Mouse (Mus musculus): ENCODE data around the gene Mars. TPM values are rescaled to one million over a fixed set of nuclear protein-coding genes. Genes with fewer than 3 reads are reported as not detected.
A peak's percentile ranks its signal among the peaks of the same experiment; 100 is the strongest.

Gene Mars
- polyA plus RNA-seq, 1 experiment from 2014 or later, result 249 TPM

GRCm38 (mm10) chr10:127293590-127294113 lies 17.9 kb downstream of the Mars start:
- H3K36me3 ChIP-seq (ENCODE audit: control insufficient read depth, insufficient read depth, low read length), result peaks cover 45% of the 10 kb centered on the region
- WGBS, result 90% methylated on average over 3 of the region's 3 CpGs
- H3K9ac ChIP-seq (ENCODE audit: low read depth, low read length), result no peak overlapping the region
- H3K27ac ChIP-seq (ENCODE audit: low read depth, low read length), result peak overlapping the region; percentile 99; the same call in 1 of the 2 replicates
- no peak for ATAC-seq (replicated peaks; ENCODE audit: low FRiP score)
- no peaks in the 10 kb centered on the region for H3K27me3 ChIP-seq (replicated peaks; ENCODE audit: control insufficient read depth, insufficient read depth, low read length)
- H3K4me3 ChIP-seq (ENCODE audit: low read depth, low read length), result no peak overlapping the region; the same call in 1 of the 2 replicates
- no peak overlapping the region; the same call in 1 of the 2 replicates for H3K4me2 ChIP-seq
- no peaks in the 10 kb centered on the region for H3K9me3 ChIP-seq (ENCODE audit: control insufficient read depth, low read length)
- peaks cover 28% of the 10 kb centered on the region for H3K4me1 ChIP-seq (replicated peaks; ENCODE audit: control insufficient read depth, insufficient read depth, low read length)
- DNase-seq (ENCODE audit: low spot score), result no peak

DNA sequence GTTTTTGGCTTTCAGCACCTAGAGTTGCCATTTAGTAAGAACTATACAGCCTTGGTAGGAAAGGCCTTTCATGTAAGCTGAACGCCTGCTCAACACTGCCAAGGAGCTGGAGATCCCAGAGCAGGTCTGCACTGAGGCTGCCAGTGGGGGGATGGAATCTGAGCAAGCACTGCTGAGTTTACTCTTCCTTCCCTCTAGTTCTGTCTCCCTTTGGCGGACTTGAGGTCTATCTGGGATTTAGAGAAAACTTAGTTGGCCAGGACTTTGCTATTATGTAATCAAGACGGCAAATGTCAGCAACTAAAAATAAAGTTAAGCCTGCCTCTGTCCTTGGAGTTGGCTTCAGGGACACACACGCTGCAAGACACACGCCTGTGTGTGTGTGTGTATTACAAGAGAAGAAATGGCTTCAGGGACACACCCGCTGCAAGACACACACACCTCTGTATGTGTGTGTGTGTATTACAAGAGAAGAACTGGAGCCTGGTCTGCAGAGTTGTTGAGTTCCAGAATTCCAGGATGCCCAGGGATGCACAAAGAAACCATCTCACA lies 18.5 kb downstream of the Mars start:
- Histone ChIP-seq H3K4me1 (replicated peaks; ENCODE audit: control insufficient read depth, insufficient read depth, low read length) (peaks cover 28% of the 10 kb centered on the region), H3K4me3 (ENCODE audit: low read depth, low read length) (peak overlapping the region; percentile 86), H3K36me3 (ENCODE audit: control insufficient read depth, insufficient read depth, low read length) (peaks cover 44% of the 10 kb centered on the region), H3K9ac (ENCODE audit: low read depth, low read length) (peak overlapping the region; percentile 49), H3K9me3 (ENCODE audit: control insufficient read depth, low read length) (no peaks in the 10 kb centered on the region), H3K27ac (ENCODE audit: low read depth, low read length) (peak overlapping the region; percentile 99), H3K4me2 (peak overlapping the region; percentile 98), H3K27me3 (replicated peaks; ENCODE audit: control insufficient read depth, insufficient read depth, low read length) (no peaks in the 10 kb centered on the region)
- ATAC-seq (replicated peaks; ENCODE audit: low FRiP score) (no peak), DNase-seq (ENCODE audit: low spot score) (no peak)
- 80% methylated on average over 6 of the region's 6 CpGs for WGBS

- peak overlapping the region; percentile 99 for H3K27ac ChIP-seq (ENCODE audit: low read depth, low read length)
Measured at GRCm38 (mm10) chr10:127291881-127292638, 19.5 kb downstream of the Mars start.

DNA sequence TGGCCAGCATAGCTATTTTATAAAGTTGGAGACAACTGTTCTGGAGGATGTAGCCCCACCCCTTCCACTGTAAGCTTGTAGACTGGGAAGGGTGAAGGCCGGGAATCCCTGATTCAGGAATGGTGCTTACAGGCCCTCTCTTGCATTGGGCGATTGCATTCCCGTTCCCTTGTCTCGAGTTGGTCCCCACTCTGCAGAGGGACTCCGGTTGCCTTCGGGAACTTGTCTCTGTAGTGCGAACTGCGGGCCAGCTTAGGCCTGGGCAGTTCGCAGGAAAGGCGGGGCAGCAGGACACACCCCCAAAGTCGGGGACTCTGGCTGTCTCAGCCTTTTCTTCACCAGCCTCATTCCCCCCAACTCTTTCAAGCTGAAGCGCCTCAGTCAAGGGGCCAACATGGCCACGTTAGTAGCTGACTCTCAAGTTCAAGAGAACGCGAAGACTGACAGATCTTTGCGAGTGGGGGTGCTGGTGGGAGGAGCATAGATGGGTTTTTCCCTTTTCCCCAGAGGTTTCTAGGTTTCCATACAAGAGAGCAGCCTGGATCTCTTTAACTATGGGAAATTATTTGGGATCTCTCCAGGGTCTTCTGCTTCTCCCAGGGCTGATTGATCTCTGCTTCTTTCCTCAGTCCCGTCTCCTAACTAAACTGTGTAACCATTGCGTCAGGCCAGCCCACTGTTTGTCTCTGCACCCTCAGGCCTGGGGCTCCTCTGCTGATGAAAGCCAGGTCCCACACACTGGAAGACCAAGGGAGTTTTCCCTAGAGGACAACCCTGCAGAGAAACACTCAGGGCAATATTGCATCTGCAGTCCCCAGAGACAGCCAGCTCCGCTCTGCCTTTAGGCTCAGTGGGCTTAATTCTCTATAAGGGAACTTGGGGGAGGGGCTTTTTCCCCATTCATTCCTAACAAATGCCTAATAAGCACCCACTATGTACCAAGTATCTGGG lies 20.4 kb downstream of the Mars start:
- H3K9ac ChIP-seq (ENCODE audit: low read depth, low read length), result peak overlapping the region; percentile 90
- no peaks in the 10 kb centered on the region for H3K9me3 ChIP-seq (ENCODE audit: control insufficient read depth, low read length)
- ATAC-seq (replicated peaks; ENCODE audit: low FRiP score) (peak; percentile 35), DNase-seq (ENCODE audit: low spot score) (peak; percentile 85)
- H3K4me2 ChIP-seq, result peak overlapping the region; percentile 98
- peaks cover 45% of the 10 kb centered on the region for H3K4me1 ChIP-seq (replicated peaks; ENCODE audit: control insufficient read depth, insufficient read depth, low read length)
- H3K36me3 ChIP-seq (ENCODE audit: control insufficient read depth, insufficient read depth, low read length), result peaks cover 40% of the 10 kb centered on the region
- H3K4me3 ChIP-seq (ENCODE audit: low read depth, low read length), result peak overlapping the region; percentile 86
- H3K27me3 ChIP-seq (replicated peaks; ENCODE audit: control insufficient read depth, insufficient read depth, low read length), result no peaks in the 10 kb centered on the region
- WGBS, result 4% methylated on average over 19 of the region's 19 CpGs
- H3K27ac ChIP-seq (ENCODE audit: low read depth, low read length), result peak overlapping the region; percentile 99

More at GRCm38 (mm10) chr10:127291881-127292638, 19.5 kb downstream of the Mars start:
- 15% methylated on average over 5 of the region's 5 CpGs for WGBS
- no peaks in the 10 kb centered on the region for H3K27me3 ChIP-seq (replicated peaks; ENCODE audit: control insufficient read depth, insufficient read depth, low read length)
- peaks cover 37% of the 10 kb centered on the region for H3K4me1 ChIP-seq (replicated peaks; ENCODE audit: control insufficient read depth, insufficient read depth, low read length)
- H3K9ac ChIP-seq (ENCODE audit: low read depth, low read length), result peak overlapping the region; percentile 90
- peak overlapping the region; percentile 86 for H3K4me3 ChIP-seq (ENCODE audit: low read depth, low read length)
- ATAC-seq (replicated peaks; ENCODE audit: low FRiP score) (peak; percentile 59), DNase-seq (ENCODE audit: low spot score) (no peak)
- H3K4me2 ChIP-seq, result peak overlapping the region; percentile 98
- H3K9me3 ChIP-seq (ENCODE audit: control insufficient read depth, low read length), result no peaks in the 10 kb centered on the region
- H3K36me3 ChIP-seq (ENCODE audit: control insufficient read depth, insufficient read depth, low read length), result peaks cover 38% of the 10 kb centered on the region

DNA sequence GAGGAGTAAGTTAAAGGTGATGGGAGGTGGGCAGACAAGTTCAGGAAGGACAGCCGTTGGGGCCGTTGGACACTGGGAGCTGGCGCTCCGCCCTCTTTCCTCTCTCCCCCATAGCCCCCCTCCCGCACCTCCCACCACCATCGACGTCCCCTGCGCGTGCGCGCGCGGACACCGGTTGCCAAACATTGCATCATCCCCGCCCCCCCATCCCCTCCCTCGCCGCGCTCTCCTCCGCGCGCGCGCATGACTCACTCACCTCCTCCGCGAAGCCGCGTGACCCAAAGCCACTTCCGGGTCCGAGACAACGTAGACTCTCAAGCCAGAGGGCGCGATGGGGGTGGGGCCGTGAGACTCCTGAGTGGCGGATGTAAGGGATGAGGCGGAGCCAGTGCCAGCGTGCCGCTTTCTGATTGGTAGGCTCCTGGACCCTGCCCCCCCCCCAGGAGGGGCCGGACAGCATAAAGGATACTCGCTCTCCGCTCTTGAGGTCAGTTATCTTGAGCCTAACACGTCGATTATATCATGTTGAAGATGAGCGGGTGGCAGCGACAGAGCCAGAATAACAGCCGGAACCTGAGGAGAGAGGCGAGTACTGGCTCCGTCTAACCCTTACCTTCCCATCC lies 21.2 kb downstream of the Mars start:
- H3K27ac ChIP-seq (ENCODE audit: low read depth, low read length), result peak overlapping the region; percentile 99
- peak overlapping the region; percentile 90 for H3K9ac ChIP-seq (ENCODE audit: low read depth, low read length)
- peak overlapping the region; percentile 98 for H3K4me2 ChIP-seq
- DNase-seq (ENCODE audit: low spot score) (peak; percentile 100), ATAC-seq (replicated peaks; ENCODE audit: low FRiP score) (peak; percentile 84)
- peaks cover 40% of the 10 kb centered on the region for H3K36me3 ChIP-seq (ENCODE audit: control insufficient read depth, insufficient read depth, low read length)
- H3K4me1 ChIP-seq (replicated peaks; ENCODE audit: control insufficient read depth, insufficient read depth, low read length), result peaks cover 51% of the 10 kb centered on the region
- no peaks in the 10 kb centered on the region for H3K9me3 ChIP-seq (ENCODE audit: control insufficient read depth, low read length)
- WGBS, result 0% methylated on average over 46 of the region's 47 CpGs
- H3K27me3 ChIP-seq (replicated peaks; ENCODE audit: control insufficient read depth, insufficient read depth, low read length), result no peaks in the 10 kb centered on the region
- H3K4me3 ChIP-seq (ENCODE audit: low read depth, low read length), result peak overlapping the region; percentile 86

DNA sequence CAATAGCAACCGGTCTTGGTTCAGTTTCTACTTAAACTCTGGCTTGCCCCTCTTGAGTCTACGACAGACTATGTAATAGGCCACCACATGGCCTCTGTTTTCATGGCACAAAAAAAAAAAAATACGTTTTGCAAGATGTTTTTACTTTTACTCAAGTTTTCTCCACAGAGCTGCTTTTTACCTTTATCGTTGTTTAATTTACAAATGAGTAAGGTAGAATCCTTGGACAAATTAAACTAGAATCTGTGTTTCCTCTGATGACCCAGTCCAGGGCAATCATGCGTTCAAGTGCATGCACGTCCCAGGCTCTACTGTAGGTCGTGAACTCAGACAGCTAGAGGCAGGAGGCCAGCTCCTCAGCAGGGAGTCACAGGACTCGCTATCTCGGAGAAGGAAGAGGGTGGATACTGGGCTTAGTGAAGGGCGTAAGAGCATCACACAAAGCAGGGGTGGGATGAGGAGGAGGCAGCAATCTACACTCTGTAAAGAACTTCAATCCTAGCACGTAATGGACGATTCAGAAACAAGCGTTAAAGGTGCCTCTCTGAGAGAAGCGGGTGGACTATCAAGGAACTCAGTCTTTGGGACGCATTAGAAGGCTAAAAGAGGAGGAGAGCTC lies 21.9 kb downstream of the Mars start:
- 2% methylated on average over 15 of the region's 15 CpGs for WGBS
- Histone ChIP-seq H3K4me2 (peak overlapping the region; percentile 98), H3K9me3 (ENCODE audit: control insufficient read depth, low read length) (no peaks in the 10 kb centered on the region), H3K27me3 (replicated peaks; ENCODE audit: control insufficient read depth, insufficient read depth, low read length) (no peaks in the 10 kb centered on the region), H3K27ac (ENCODE audit: low read depth, low read length) (peak overlapping the region; percentile 99), H3K36me3 (ENCODE audit: control insufficient read depth, insufficient read depth, low read length) (peaks cover 40% of the 10 kb centered on the region), H3K4me1 (replicated peaks; ENCODE audit: control insufficient read depth, insufficient read depth, low read length) (peaks cover 51% of the 10 kb centered on the region), H3K9ac (ENCODE audit: low read depth, low read length) (peak overlapping the region; percentile 90), H3K4me3 (ENCODE audit: low read depth, low read length) (peak overlapping the region; percentile 86)
- DNase-seq (ENCODE audit: low spot score) (no peak), ATAC-seq (replicated peaks; ENCODE audit: low FRiP score) (peak; percentile 40)

DNA sequence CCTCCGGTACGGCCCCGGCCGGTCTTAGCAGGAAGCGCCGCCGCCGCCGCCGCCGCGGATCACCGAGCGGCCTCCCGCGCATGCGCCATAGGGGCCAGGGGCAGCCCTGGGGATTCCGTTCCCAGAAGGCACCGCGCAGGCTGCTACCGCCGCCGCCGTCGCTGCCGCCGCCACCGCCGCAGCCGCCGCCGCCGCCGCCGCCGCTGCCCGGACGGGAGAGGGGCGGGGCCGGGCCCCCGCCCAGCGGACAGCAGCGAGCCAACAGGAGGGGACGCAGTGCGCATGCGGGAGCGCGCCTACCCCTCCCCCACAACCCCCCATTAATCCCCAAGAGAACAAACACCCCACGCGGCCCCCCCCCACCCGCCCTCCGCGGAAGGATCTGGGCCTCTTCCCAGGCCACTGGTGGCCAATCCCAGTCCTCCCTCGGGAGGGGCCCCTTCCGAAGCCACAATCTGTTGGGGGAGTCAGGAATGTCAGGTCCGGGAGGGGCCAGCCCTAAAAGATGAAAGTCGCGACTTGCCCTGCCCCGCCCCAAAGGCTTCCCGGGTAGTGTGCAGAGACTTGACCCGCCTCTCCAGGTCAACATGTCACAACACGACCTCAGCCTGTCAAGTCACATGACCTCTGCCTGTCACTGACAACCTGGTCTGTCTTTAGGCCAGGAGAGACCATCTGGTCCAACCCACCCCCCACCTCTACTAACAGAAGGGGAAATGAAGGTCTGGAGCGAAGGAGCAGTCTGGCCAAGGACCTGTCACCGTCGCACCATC lies 22.6 kb downstream of the Mars start, which contains the start of gene Mbd6:
Mbd6 (minus strand) TSS at position 219 of the 773 bp plus-strand sequence.
- Histone ChIP-seq H3K4me2 (peak within 1 kb of the TSS; percentile 98), H3K36me3 (ENCODE audit: control insufficient read depth, insufficient read depth, low read length) (peaks cover 40% of the 10 kb centered on the region), H3K4me3 (ENCODE audit: low read depth, low read length) (peak within 1 kb of the TSS; percentile 86), H3K27ac (ENCODE audit: low read depth, low read length) (peak within 1 kb of the TSS; percentile 99), H3K9me3 (ENCODE audit: control insufficient read depth, low read length) (no peaks in the 10 kb centered on the region), H3K27me3 (replicated peaks; ENCODE audit: control insufficient read depth, insufficient read depth, low read length) (no peaks in the 10 kb centered on the region), H3K9ac (ENCODE audit: low read depth, low read length) (peak within 1 kb of the TSS; percentile 90), H3K4me1 (replicated peaks; ENCODE audit: control insufficient read depth, insufficient read depth, low read length) (peaks cover 51% of the 10 kb centered on the region)
- 0% methylated on average over 45 of the region's 65 CpGs for WGBS
- peak; percentile 40 for ATAC-seq (replicated peaks; ENCODE audit: low FRiP score)
- peak; percentile 94 for DNase-seq (ENCODE audit: low spot score)
